Comparison of ENCODE assay signal across 8 mouse cellular contexts in the genomic region with DNA sequence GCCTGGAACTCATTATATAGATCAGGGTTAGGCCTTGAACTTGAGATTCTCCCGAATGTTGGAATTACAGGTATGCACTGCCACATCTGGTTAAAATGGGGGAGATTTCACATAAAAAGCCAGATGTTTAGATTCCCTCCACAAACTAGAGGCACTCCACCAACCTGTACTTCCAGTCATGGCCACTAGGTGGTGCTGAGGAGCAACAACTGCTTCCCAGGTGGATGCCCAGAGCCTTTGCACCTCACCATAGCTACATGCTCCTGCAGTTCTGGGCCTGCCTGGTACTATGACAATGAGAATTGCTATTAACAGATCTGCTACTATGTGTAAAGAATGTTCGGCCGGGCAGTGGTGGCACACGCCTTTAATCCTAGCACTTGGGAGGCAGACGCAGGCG. TPM values are rescaled to one million over a fixed set of nuclear protein-coding genes. Genes with fewer than 3 reads are reported as not detected.
DNase-seq lines count a peak whose midpoint lies in the region; ATAC-seq lines count a peak whose summit lies in the region.

No protein-coding gene starts in this region.

- 42% methylated on average over 6 of the region's 6 CpGs for WGBS in kidney, embryonic 14.5 days
- WGBS in limb, embryonic 13.5 days: 49% methylated on average over 6 of the region's 6 CpGs
- WGBS in stomach, embryonic 14.5 days: 37% methylated on average over 6 of the region's 6 CpGs

- H3K9ac ChIP-seq in kidney, embryonic 14.5 days (ENCODE audit: low read depth, low read length): no peak overlapping the region
- no peak overlapping the region for H3K9ac ChIP-seq in limb, embryonic 13.5 days
- no peak overlapping the region for H3K9ac ChIP-seq in stomach, embryonic 14.5 days (replicated peaks; ENCODE audit: low read depth, low read length)

- H3K27ac ChIP-seq in kidney, embryonic 14.5 days (ENCODE audit: low read depth, low read length): no peak overlapping the region
- no peak overlapping the region for H3K27ac ChIP-seq in limb, embryonic 13.5 days
- no peak overlapping the region for H3K27ac ChIP-seq in stomach, embryonic 14.5 days (ENCODE audit: low read length)

- H3K36me3 ChIP-seq in kidney, embryonic 14.5 days (ENCODE audit: control insufficient read depth, insufficient read depth, low read length): no peaks in the 10 kb centered on the region
- no peaks in the 10 kb centered on the region for H3K36me3 ChIP-seq in limb, embryonic 13.5 days
- no peaks in the 10 kb centered on the region for H3K36me3 ChIP-seq in stomach, embryonic 14.5 days (ENCODE audit: control insufficient read depth, insufficient read depth, low read length)

- no peak overlapping the region for H3K4me3 ChIP-seq in kidney, embryonic 14.5 days (ENCODE audit: low read length)
- H3K4me3 ChIP-seq in limb, embryonic 13.5 days: no peak overlapping the region
- no peak overlapping the region for H3K4me3 ChIP-seq in stomach, embryonic 14.5 days (ENCODE audit: low read depth, low read length)

- no peak overlapping the region for H3K4me2 ChIP-seq in kidney, embryonic 14.5 days (replicated peaks; ENCODE audit: low read depth, low read length)
- H3K4me2 ChIP-seq in limb, embryonic 13.5 days (replicated peaks): no peak overlapping the region
- no peak overlapping the region for H3K4me2 ChIP-seq in stomach, embryonic 14.5 days (replicated peaks; ENCODE audit: low read depth, low read length)

- ATAC-seq in kidney, embryonic 14.5 days (ENCODE audit: low FRiP score, low TSS enrichment): peak; percentile 37; the same call in 1 of the 2 replicates
- ATAC-seq in limb, embryonic 13.5 days (ENCODE audit: low FRiP score, low read depth): peak; percentile 67; the same call in 1 of the 2 replicates
- ATAC-seq in stomach, embryonic 14.5 days (ENCODE audit: insufficient number of reproducible peaks, insufficient read depth, low FRiP score, low read depth): peak; percentile 64; the same call in 1 of the 2 replicates

- no peaks in the 10 kb centered on the region for H3K27me3 ChIP-seq in kidney, embryonic 14.5 days (ENCODE audit: control insufficient read depth, insufficient read depth, low read length)
- H3K27me3 ChIP-seq in limb, embryonic 13.5 days: no peaks in the 10 kb centered on the region; the same call in 1 of the 2 replicates
- no peaks in the 10 kb centered on the region for H3K27me3 ChIP-seq in stomach, embryonic 14.5 days (ENCODE audit: control insufficient read depth, insufficient read depth, low read length)

- peak; percentile 65 for DNase-seq in A20 (ENCODE audit: low read depth, low spot score)
- DNase-seq in adrenal gland, postnatal 14 days: peak; percentile 90
- DNase-seq in embryo, embryonic 9.5 days (ENCODE audit: extremely low spot score): peak; percentile 80
- peak; percentile 65 to 73 for DNase-seq in gastrocnemius, postnatal 4 days (ENCODE audit: low spot score in 2 of 2)
- DNase-seq in neural tube, embryonic 10.5 days (ENCODE audit: extremely low spot score, low spot score): peak; percentile 92

- 0 out of 2 replicates have a peak, but pooled peaks cover under 1% of the 10 kb centered on the region for H3K4me1 ChIP-seq in kidney, embryonic 14.5 days (ENCODE audit: control insufficient read depth, insufficient read depth, low read length)
- peaks cover 9% of the 10 kb centered on the region for H3K4me1 ChIP-seq in limb, embryonic 13.5 days
- H3K4me1 ChIP-seq in stomach, embryonic 14.5 days (ENCODE audit: control insufficient read depth, insufficient read depth, low read length): no peaks in the 10 kb centered on the region

- H3K9me3 ChIP-seq in kidney, embryonic 14.5 days (ENCODE audit: control insufficient read depth, low read length): no peaks in the 10 kb centered on the region
- no peaks in the 10 kb centered on the region for H3K9me3 ChIP-seq in limb, embryonic 13.5 days
- no peaks in the 10 kb centered on the region for H3K9me3 ChIP-seq in stomach, embryonic 14.5 days (ENCODE audit: control insufficient read depth, low read depth, low read length)

RNA-seq across cellular contexts. Expression of gene Znfx1, which starts 49.9 kb away (rescaled TPM):
- total RNA-seq in adrenal gland, postnatal 14 days (2021): 37.7 and 43.5 TPM in 2 replicates
- 10 to 100 TPM; 17.9 to 18.6 TPM for total RNA-seq in gastrocnemius, postnatal 4 days (2021)
- 4.3 and 10.5 TPM in 2 replicates for polyA plus RNA-seq in kidney, embryonic 14.5 days (2014; fragmentation: Nextera tagmentation; extraction: Ambion mirVana)
- 6.0 and 7.9 TPM in 2 replicates for polyA plus RNA-seq in limb, embryonic 13.5 days (2015; fragmentation: Nextera tagmentation; extraction: Ambion mirVana)
- polyA plus RNA-seq in stomach, embryonic 14.5 days (2014; fragmentation: Nextera tagmentation; extraction: Ambion mirVana): 6.7 TPM in 2 replicates
